Mouse (Mus musculus): Measurements from ENCODE around the gene Runx3.
A peak's percentile ranks its signal among the peaks of the same experiment; 100 is the strongest.

Gene Runx3

DNA sequence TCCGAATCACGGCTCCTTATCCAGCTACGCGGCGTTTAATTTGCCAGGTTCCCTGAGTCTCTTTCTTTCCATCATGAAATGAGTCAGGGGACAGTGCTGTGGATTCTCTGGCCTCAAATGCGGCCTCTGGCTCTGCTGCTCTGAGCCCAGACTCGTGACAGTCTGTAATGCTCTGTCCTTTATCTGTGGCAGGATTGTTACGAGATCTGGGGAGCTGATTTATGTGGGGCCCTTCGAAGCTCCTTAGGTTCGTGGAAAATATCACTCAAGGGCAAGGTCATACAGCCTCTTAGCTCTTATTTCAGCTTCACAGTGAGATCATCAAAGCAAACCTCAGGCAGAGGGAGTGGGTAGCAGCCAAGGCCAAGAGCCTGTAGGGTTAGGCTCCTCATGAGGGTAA, 6.2 kb upstream of the Runx3 start:
- no peak for DNase-seq (ENCODE audit: low spot score)

DNA sequence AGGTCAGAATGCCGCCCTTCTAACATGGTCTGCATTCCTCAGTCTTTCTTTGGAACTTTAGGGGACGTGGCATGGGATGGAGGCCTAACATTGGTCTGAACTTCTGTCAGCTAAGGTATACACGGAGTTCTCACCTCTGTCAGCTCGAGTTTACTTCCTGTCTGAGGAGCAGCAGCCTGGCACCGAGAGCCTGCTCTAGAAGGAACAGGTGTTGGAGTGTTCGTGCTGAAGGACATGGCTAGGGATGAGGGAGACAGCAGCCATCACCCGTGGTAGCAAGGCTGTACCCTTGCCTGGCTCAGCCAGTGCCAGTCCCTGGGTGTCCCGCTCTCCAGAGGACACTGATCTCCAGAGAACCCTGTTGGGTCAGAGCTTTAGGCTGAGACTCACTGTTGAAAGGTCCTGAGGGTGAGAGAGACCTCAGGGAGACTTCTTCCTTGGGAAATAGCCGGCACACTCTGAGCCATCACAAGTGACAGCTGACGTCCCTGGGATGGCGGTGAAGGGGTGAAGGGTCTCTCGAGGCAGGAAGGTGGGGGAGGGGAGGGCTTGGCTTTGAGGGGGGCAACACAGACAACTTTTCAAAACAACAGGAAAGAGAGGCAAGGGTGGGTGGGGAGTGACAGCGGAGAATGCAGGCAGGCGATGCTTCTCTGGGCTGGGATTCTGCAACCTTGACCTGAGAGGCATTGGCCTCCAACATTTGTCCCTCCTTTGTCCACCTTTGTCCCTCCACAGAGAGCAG, 4.9 kb upstream of the Runx3 start:
- no peak for DNase-seq (ENCODE audit: low spot score)

DNA sequence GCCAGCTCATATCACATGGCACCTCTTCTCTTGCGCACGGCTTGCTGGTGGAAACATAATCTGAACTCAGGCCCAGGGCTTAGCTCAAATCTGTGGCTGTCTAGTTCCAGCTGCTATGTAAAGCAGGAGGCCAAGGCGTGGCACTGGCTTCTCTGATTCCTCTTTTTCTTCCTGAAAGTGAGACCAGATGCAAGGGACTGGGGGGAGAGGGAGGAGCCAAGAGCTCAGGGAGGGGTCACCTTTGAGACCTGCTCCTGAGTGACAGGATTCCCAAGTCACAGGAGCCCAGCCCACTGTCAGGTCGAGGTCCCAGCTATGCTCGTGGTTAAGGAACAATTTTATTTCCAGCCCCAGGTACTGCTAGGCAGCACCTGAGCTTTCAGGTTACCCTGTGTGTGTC, 4.1 kb upstream of the Runx3 start:
- no peak for DNase-seq (ENCODE audit: low spot score)

DNA sequence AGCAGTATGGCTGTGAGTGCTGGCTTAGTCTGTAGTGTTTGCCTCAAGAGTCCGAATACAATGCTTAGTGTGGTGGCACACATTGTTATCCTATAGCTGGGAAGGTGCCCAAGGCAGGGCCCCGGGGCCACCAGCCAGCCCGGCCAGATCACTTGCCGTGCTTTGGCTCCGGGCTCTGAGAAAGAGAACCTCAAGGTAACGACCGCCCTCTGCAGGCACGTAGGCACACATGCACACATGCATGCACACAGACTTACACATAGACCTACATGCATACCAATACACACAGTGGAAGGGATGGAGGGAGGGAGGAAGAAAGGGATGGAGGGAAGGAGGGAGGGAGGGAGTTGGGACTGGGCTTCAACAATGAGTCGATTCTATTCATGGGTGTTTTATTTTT, 2.6 kb upstream of the Runx3 start:
- no peak for DNase-seq (ENCODE audit: low spot score)

DNA sequence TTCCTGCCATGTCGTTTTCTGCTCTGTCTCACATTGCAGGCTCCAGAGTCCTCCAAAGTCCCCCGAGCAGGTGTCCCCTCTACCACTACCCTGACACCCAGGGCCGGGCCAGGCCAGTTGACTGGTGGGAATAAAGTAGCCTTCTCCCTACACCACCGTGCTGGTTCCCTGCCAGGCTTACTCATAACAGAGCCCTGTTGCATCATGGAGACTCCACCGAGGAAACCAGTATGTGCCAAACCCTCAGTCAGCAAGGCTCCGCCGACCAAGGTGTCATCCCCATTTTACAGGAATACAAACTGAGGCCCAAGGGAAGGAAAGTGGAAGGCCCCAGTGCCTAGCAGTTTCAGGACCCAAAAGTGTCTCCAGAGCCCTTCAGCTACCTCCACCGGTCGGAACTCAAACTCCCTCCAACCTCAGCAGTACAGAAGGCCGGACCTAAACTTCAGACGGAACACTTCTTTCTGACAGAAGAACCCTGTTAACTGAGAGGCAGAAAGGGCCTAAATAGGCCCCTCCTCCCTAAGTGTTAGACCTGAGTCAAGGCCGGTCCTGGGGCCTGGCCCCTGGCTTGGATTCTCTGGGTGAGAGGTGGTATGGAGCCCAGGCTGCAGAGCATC, 1.5 kb upstream of the Runx3 start:
- no peak for DNase-seq (ENCODE audit: low spot score)

DNA sequence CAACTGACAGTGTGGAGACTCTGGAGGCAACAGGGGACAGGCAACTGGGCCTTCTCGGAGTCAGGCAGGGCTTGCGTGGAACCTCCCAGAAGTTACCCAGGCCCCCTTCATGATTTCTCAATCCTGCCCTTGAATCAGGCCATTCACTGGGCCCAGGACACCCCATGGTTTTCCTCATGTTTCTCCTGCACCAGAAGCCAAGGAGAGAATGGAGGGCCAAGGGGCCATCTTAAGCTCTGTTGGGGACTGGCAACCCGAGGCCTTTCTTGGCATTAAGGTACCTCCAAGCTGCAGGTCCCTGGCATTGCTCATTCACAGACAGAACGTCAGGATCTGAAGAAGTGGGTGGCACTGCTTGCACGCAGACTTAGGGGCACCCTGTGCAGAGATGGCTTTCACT, 3.3 kb downstream of the Runx3 start:
- no peak for DNase-seq (ENCODE audit: low spot score)

DNA sequence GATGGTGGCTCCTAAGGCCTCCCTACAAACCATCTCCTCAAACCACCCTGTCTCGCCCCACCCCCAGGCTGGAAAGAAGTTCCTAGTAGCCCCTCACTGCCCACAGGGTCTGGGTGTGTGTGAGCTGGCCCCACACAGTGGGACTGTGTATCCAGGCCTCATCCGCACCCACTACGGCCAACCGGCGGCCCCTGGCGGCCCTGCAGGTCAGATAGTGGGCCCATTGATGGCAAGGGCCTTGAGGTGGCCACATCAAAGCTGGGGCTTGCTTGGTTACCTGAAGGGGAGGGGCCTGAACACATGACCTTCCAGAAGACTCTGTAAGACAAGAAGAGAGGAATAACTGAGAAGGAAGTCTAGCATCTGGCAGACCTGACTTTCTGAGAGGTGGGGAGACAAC, 4.3 kb downstream of the Runx3 start:
- DNase-seq (ENCODE audit: low spot score): no peak

DNA sequence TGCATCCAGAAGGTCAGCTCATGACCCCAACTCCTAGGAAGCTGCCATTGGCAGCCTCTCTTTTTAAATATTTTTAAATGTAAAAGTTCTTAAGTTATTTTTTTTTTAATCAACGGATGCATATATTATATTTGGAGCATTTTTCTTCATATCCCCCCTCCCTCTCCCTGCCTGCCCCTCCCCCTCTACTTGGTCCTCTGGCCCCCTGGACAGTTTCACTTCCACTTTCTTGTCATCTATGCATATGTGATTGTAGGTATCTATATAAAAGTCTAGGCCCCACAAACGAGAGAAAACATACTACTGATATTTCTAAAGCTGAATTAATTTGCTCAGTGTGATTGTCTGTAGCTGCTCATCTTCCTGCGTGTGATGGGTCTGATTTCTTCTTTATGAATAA, 4.7 kb downstream of the Runx3 start:
- DNase-seq (ENCODE audit: low spot score): no peak

DNA sequence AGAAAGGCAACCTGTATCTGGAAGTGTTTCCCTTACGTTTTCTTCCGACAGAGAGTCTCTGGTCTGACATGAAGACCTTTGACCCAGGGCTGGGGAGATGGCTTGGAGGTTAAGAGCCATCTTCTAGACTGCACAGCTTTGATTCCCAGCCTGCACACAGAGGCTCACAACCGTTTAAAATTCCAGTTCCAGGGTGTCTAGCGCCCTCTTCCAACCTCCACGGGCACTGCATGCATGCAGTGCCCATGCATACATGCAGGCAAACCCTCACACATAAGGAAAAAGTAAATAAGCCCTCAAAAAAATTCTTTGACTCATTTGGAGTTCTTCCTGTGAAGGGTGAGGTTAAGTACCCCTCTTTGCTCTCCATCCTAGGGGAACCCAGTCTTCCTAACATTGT, 5.9 kb downstream of the Runx3 start:
- no peak for DNase-seq (ENCODE audit: low spot score)

DNA sequence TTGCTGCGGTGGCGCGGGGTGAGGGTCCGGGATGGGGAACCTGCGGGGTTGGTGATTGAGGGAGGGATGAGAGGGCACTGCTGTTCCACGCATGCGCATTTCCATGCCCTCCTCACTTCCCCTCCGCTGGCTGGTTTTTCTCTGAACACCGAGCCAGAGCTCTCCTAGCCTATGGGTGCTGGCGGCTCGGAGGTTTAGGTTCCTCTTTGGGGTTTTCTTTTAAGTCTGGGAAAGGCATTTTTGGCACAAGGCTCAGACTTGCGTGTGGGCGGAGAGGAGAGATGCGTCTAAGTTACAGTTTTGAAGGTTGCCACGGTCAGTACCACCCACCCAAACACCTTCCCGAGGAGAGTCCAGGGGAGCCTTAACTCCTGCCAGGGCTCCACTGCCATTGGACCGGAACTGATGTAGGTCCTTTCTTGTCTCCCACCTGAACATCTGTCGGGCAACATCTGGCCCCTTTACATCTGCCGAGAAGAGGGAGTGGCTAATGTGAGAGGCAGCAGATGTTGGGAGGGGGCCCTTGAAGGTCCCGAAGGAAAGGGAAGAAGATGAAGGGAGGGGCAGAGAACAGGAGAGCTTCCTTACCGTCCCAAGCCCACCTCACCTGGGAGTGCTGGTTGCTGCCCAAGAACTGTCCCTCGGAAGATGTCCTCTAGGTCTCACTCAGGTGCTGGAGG, 8.5 kb downstream of the Runx3 start:
- DNase-seq (ENCODE audit: low spot score): no peak

DNA sequence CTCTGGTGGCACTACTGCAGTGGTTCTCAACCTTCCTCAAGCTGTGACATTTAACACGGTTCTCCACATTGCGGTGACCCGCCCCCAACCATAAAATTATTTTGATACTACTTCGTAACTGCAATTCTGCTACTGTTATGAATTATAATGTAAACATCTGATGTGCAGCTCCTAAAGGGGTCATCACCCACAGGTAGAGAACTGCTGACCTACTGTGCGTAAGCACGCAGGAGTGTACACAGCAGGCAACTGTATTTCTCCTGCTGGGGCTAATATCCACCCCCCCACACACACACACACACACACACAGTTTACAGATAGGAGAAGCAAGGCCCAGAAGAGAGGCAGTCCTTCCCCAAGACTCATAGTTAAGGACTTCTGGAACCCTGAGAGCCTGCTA, 9.7 kb downstream of the Runx3 start:
- no peak for DNase-seq (ENCODE audit: low spot score)

DNA sequence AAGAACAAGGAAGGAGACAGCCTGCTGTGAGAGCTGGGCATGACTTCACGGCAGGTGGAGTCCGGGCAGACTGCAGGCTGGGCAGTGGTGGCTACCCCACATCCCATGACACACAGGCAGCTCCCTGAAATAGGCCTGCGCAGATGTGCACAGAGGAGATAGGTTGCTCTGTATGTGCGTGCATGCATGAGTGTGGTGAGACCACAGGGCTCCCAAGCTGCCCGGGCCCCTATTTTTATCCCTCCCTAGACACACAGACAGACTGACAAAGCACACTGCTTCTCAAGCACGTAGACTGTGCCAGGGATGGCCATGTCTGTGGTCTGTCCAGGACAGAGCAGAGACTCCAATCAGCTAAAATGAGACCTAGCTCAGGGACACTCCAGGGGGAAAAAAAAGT, 10.7 kb downstream of the Runx3 start:
- DNase-seq (ENCODE audit: low spot score): no peak

DNA sequence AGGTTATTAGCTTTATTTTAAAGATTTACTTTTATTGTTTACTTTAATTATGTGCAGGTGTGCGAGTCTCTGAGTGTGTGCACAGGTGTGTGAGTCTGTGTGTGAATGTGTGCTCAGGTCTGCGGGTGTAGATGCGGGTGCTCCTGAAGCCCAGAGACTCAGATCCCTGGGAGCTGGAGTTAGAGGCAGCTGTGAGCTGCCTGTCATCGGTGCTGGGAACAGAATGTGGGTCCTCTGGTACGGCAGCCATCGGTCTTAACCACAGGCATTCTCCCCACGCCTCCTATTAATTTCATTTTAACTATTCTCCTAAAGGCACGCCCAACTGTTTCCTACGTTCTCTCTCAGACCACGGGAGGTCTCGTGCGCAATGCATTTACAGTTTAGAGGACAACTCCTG, 12.3 kb downstream of the Runx3 start:
- DNase-seq (ENCODE audit: low spot score): no peak

DNA sequence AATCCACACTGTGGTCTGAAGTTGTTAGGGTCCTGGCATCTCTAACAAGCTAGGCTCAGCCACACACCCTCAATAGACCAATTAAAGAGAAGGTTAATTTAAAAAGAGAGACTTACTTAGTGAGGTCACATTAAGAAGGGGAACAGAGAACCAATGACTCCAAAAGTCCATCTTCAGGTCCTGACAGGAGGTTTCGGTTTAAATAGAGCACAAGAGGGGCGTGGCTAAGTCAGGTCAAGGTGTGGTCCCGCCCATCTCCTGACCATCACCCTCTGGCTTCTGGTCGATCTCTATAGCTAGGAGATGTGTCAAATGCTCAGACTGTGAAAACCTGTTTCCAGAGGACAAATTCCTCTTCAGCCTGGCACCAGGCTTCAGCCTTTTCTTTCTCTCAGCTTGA, 13.3 kb downstream of the Runx3 start:
- no peak for DNase-seq (ENCODE audit: low spot score)

DNA sequence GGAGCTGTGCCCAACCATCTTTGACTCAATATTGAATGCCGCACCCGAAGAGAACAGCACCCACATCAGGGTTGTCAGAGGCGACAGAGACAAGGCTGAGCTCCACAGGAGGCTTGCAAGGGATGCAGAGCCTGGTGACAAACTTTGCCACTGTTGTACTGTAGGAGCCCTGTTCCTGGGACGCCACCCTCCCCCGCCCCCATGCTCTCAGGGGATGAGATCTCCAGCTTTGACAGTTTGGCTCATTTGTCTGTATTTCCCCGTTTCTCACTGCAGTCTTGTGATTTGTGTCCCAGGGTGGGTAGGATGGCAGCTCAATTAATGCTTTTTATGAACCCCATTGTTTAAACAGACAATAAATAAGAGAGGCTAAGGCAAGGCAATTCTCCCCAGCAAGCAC, 14.9 kb downstream of the Runx3 start:
- DNase-seq (ENCODE audit: low spot score): no peak

DNA sequence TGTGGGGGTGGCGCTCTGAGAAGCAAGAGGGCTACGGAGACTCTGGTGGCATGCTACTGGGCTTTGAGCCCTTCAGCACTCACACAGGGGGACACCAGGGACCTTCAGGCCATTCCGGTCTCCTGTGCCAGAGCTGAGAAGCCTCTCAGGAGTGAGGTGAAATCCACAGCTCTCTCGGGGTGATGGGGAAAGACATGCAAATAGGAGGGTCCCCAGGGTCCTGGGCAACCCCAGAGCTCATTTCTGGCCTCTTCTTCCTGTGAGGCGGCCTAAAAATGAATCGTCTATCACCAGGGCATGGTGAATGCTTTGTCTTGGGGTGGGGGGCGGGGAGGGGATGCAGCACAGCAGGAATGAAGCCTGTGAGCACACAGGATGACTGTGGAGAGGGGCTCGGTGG, 15.8 kb downstream of the Runx3 start:
- no peak for DNase-seq (ENCODE audit: low spot score)

DNA sequence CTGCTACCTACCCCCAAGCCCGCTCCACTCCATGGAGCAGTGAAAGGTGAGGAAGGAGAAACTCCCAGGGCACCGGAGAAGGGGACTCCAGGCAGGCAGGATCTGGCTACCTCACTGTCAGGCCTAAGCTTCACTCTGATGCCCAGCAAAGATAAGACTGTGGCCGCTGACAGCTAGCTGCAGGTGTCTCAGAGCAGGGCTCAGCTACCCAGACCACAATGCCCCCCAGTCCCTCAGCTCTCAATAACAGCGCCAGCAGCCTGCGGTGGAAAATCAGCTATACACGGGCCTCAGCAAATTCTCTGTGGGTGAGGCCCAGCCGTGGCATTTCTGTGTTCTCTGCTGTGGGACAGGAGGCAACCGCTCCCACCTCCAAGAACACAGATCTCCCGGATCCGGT, 16.2 kb downstream of the Runx3 start:
- DNase-seq (ENCODE audit: low spot score): no peak

DNA sequence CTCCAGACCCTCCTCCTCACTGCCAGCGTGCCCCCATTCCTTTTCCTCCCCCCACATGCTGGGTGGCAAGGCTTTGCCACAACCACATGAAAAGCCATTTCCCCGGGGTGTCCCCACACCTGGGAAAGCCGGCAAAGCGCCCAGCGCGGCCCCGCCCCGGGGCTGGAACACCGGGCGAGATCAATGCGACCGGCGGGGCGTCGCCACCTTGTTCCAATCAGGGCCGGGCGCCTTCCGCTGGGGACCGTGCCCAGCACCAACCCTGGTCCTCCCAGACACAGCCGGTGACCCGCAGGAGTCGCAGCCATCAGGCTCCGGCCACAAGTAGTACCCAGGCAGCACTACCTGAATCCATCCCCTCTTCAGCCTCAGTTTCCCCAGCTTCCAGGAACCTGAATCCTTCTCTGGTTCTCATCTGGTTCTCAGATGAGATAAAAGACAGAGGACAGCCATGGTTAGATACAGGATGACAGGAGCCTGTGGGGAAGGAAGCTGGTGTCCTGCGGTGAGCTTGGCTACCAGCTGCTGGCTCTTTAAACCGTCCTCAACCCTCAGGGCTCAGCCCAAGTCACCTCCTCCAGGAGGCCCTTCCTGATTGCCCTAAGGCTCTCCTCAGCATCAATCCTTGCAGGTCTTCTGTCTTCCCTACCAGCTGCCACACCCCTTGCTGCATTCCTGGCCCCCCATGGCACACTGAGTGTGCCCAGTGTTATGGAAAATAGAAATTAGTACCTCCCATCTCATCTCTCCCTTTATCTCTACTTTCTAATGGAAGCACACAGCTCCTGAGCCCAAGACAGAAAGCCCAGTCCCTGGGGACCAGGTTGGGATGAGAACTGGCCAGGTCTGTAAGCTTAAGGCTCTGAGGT, 20.4 kb downstream of the Runx3 start:
- DNase-seq (ENCODE audit: low spot score): no peak

DNA sequence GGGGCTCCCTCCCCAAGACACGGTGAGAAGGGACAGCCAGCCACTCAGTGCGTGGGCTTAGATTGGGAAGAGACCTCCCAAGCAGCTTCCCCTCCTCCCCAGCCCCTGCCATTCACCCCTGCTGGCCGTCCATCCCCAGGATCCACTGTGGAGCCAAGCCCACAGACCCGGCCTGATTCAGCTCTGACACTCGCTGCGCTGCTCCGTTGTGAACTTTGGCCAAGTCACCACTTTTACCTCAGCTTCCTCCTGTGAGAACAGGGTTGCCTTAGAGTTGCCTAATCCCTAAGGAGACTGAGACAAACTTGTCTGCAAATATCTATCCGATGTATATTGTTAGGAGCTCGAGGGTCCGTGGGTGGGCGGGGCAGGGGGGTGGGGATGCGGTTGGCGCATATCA, 21.3 kb downstream of the Runx3 start:
- DNase-seq (ENCODE audit: low spot score): no peak

DNA sequence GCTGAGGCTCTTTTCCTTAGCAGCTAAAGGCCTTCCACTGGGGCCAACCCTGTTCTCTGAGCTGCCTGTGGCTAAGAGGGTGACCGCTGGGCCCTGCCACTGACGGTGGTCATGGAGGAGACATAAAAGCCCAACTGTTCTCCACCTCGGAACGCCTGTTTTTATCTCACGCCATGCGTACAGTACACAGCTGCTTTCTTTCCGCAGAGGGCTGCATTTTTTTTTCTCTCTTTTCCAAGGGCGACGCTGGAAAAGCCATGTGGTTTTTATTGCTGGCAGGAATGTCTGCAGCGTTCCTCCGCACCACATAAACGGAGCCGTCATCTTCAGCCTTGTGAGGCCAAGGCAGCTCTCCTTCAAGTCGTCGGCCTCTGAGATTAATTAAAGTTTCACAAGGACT, 26.3 kb downstream of the Runx3 start:
- DNase-seq (ENCODE audit: low spot score): no peak

DNA sequence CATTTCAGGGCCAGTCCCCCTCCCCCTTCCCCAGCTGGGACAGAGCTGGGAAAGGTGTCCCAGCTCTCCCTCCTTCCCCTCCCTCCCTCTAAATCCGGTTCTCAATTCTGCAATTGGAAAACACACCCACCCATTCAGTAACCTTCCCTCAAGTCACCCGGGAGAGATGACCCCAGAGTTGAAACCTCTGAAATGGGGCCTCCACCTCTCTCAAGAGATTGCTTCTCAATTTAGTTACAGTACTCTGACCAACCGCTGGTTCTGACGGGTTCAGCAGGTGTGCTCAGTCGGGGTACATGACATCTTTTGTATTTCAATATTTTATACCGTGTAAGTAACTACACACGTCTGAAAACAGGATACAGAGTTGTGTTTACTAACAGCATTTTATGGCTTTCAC, 28.2 kb downstream of the Runx3 start:
- DNase-seq (ENCODE audit: low spot score): no peak

DNA sequence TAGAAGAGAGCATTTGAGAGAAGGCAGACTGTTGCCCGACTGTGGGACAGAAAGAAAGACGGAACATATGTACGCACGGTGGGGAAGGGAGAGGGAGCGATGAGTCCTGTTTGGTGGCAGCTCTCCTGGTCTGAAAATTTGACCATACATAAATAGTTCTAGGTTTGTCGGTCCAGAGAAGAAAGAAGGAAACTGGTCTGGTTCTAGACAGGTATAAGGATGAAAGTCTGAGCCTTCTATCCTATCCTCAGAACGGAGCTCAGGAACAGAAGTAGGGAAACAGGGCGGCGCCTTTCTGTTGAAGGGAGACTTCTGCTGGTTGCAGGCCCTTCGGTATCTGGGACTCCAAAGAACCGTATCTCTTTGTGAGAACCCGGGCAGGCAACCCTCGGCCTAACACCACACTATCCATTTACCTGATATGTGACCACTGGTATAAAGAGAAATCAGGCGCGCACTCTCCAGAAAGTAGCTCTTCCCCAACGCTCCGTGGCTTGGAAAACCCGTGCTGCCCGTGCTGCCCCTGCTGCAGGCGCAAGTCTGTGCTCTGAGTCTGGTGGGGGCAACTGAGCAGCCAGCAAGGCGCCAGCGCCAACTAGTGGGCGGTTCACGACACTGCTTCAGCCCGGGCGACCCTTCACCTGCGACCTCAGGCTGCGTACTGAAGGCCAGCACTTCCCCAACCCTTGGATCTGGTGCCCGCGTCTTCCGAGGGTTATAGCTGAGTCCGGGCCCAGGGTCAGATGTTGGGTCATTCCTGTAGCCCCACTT, 29.8 kb downstream of the Runx3 start:
- DNase-seq (ENCODE audit: low spot score): peak; percentile 84

Measured in testis, postnatal 14 days (tissue).